Mouse (Mus musculus): Measurements from ENCODE around the gene Kcnk10.

- TF ChIP-seq CTCF (IDR thresholded peaks at IDR 0.05; ENCODE audit: borderline replicate concordance, insufficient read depth, low read depth, low read length) (no peak), POLR2A (IDR thresholded peaks at IDR 0.05; ENCODE audit: borderline replicate concordance, insufficient read depth, low read length) (no peak)
Observed at GRCm38 (mm10) chr12:98421340-98421739, 156.8 kb downstream of the Kcnk10 start.
